Mouse (Mus musculus): ENCODE measurements around the gene Znhit3.

Znhit3 gene

GRCm38 (mm10) chr11:84920981-84921380, 4.8 kb upstream of the Znhit3 start:
- no peak for DNase-seq (ENCODE audit: extremely low read depth, low read depth, low spot score)

- DNase-seq (ENCODE audit: extremely low read depth, low read depth, low spot score) = no peak
These were observed 3.8 kb upstream of the Znhit3 start for GRCm38 (mm10) chr11:84919951-84920350.

GRCm38 (mm10) chr11:84919276-84919675, 3.1 kb upstream of the Znhit3 start:
- no peak for DNase-seq (ENCODE audit: extremely low read depth, low read depth, low spot score)

GRCm38 (mm10) chr11:84918425-84918824, 2.3 kb upstream of the Znhit3 start:
- DNase-seq (ENCODE audit: extremely low read depth, low read depth, low spot score) = no peak

GRCm38 (mm10) chr11:84916703-84917300, 636 bp upstream of the Znhit3 start:
- DNase-seq (ENCODE audit: extremely low read depth, low read depth, low spot score) = no peak

- DNase-seq (ENCODE audit: extremely low read depth, low read depth, low spot score) = no peak
These were observed 1.5 kb downstream of the Znhit3 start for GRCm38 (mm10) chr11:84914673-84915072.

GRCm38 (mm10) chr11:84910411-84910810, 5.8 kb downstream of the Znhit3 start:
- DNase-seq (ENCODE audit: extremely low read depth, low read depth, low spot score) = no peak

GRCm38 (mm10) chr11:84908480-84908879, 7.7 kb downstream of the Znhit3 start:
- DNase-seq (ENCODE audit: extremely low read depth, low read depth, low spot score) = no peak

GRCm38 (mm10) chr11:84907081-84907480, 9.1 kb downstream of the Znhit3 start:
- DNase-seq (ENCODE audit: extremely low read depth, low read depth, low spot score) = no peak

- no peak for DNase-seq (ENCODE audit: extremely low read depth, low read depth, low spot score)
These were observed 11.5 kb downstream of the Znhit3 start for GRCm38 (mm10) chr11:84904597-84905144.

- DNase-seq (ENCODE audit: extremely low read depth, low read depth, low spot score) = no peak
These were observed 23.1 kb downstream of the Znhit3 start for GRCm38 (mm10) chr11:84893113-84893512.

GRCm38 (mm10) chr11:84891705-84892104, 24.5 kb downstream of the Znhit3 start:
- DNase-seq (ENCODE audit: extremely low read depth, low read depth, low spot score) = no peak

GRCm38 (mm10) chr11:84889492-84889891, 26.7 kb downstream of the Znhit3 start:
- no peak for DNase-seq (ENCODE audit: extremely low read depth, low read depth, low spot score)

- no peak for DNase-seq (ENCODE audit: extremely low read depth, low read depth, low spot score)
These were observed 28.1 kb downstream of the Znhit3 start for GRCm38 (mm10) chr11:84888025-84888424.

GRCm38 (mm10) chr11:84886767-84887511, 29.2 kb downstream of the Znhit3 start:
- no peak for DNase-seq (ENCODE audit: extremely low read depth, low read depth, low spot score)

- no peak for DNase-seq (ENCODE audit: extremely low read depth, low read depth, low spot score)
These were observed 29.9 kb downstream of the Znhit3 start for GRCm38 (mm10) chr11:84886236-84886635.

GRCm38 (mm10) chr11:84885238-84885637, 30.9 kb downstream of the Znhit3 start:
- no peak for DNase-seq (ENCODE audit: extremely low read depth, low read depth, low spot score)

- no peak for DNase-seq (ENCODE audit: extremely low read depth, low read depth, low spot score)
These were observed 33.8 kb downstream of the Znhit3 start for GRCm38 (mm10) chr11:84882346-84882745.

- no peak for DNase-seq (ENCODE audit: extremely low read depth, low read depth, low spot score)
These were observed 35.2 kb downstream of the Znhit3 start for GRCm38 (mm10) chr11:84880971-84881370.

GRCm38 (mm10) chr11:84880465-84880961, 35.7 kb downstream of the Znhit3 start:
- DNase-seq (ENCODE audit: extremely low read depth, low read depth, low spot score) = no peak

- no peak for DNase-seq (ENCODE audit: extremely low read depth, low read depth, low spot score)
These were observed 36.2 kb downstream of the Znhit3 start, which contains the start of the genes Myo19 and Pigw for GRCm38 (mm10) chr11:84879772-84880464. TSS of gene Myo19 (plus strand) at chr11:84880148. TSS of gene Pigw (minus strand) at chr11:84880285.

Measured in fat pad, adult 2 months (tissue).